Mouse (Mus musculus) activated CD4-positive, CD25-positive, alpha-beta regulatory T cell, adult 9 weeks (primary cell): ENCODE data around the gene Vmn1r70. TPM values are rescaled to one million over a fixed set of nuclear protein-coding genes. Genes with fewer than 3 reads are reported as not detected.

Experiments used
- polyA plus RNA-seq: library from polyadenylated mRNA; unstranded; fragments of 100-300 nt; shearing (Covaris generic); gene quantifications from one replicate; pipeline ENCODE4 v1.2.1, GENCODE M21; 2017

Vmn1r70 gene
- polyA plus RNA-seq = not detected

GRCm38 (mm10) chr7:10631232-10631631 is at the start of gene Vmn1r70:
Gene Vmn1r70, plus strand, starts transcription at chr7:10631532.

DNA sequence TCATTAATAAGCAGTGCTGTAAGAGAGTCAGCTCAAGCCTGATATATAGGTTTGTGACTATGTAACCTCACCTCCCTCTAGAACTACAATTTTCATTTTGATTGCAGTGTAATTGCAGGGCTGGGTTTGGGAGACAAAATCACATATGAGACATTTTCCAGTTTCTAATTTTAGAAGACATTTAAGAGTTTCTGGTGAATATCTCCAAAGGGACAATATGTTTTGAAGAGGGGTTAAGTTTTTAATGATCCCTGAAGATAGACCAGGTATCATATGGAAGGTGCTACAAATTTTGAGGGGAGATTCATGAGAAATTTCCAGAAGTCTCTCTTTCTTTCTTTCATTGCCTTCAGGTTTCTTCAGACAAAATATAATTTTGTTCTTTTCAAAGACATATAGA is 17.8 kb upstream of the Vmn1r70 start, which contains the start of gene Vmn1r69:
Gene Vmn1r69 (minus strand): TSS at position 101 of the 400 bp plus-strand sequence.

Other genes starting within 250 kb of the Vmn1r70 start
- not detected for gene Vmn1r67, start 188.2 kb upstream of the Vmn1r70 start, polyA plus RNA-seq
- gene Zik1, start 136.1 kb upstream of the Vmn1r70 start, polyA plus RNA-seq = 2.3 TPM
- gene Vmn1r68, start 73.0 kb upstream of the Vmn1r70 start, polyA plus RNA-seq = not detected
- not detected for gene Vmn1r69, start 17.9 kb upstream of the Vmn1r70 start, polyA plus RNA-seq
- gene Nlrp4b, start 56.3 kb downstream of the Vmn1r70 start, polyA plus RNA-seq = not detected
- not detected for gene Vmn1r71, start 122.8 kb downstream of the Vmn1r70 start, polyA plus RNA-seq